Mouse (Mus musculus) myocyte (in vitro differentiated cells): ENCODE measurements around the gene Actl6b. TPM values are rescaled to one million over a fixed set of nuclear protein-coding genes. Genes with fewer than 3 reads are reported as not detected.

Source experiments
- H3K27me3 ChIP-seq: one replicate; pipeline ENCODE4 v1.6.1; 2011; ENCODE audit not compliant: control insufficient read depth, insufficient read depth, insufficient read length
- H3K36me3 ChIP-seq: one replicate; pipeline ENCODE4 v1.6.1; 2011; ENCODE audit not compliant: control insufficient read depth, insufficient read depth
- H3K4me2 ChIP-seq: one replicate; pipeline ENCODE4 v1.6.1; 2011; ENCODE audit warnings: low read depth, control low read depth
- H3K4me3 ChIP-seq: one replicate; pipeline ENCODE4 v1.5.1; 2011; ENCODE audit warnings: mild to moderate bottlenecking, control low read depth, moderate library complexity
- H3K79me2 ChIP-seq: one replicate; pipeline ENCODE4 v1.6.1; 2011; ENCODE audit not compliant: control insufficient read depth, insufficient read depth
- H3ac ChIP-seq: one replicate; pipeline ENCODE4 v1.6.1; 2011; ENCODE audit not compliant: control insufficient read depth, insufficient read length
- CEBPB ChIP-seq: IDR thresholded peaks from 2 replicates; pipeline ENCODE4 v1.6.1; 2011; ENCODE audit warnings: mild to moderate bottlenecking, moderate library complexity; ENCODE audit not compliant: poor library complexity, insufficient read depth, severe bottlenecking
- E2F4 ChIP-seq: IDR thresholded peaks from one replicate; pipeline ENCODE4 v1.6.1; 2011; ENCODE audit warnings: mild to moderate bottlenecking, control low read depth, moderate library complexity; ENCODE audit not compliant: insufficient read depth
- MAX ChIP-seq: IDR thresholded peaks from one replicate; pipeline ENCODE4 v1.6.1; 2011; ENCODE audit warnings: low read depth, mild to moderate bottlenecking, control low read depth
- MYOD1 ChIP-seq, 3 experiments: IDR thresholded peaks; one replicate each; pipeline ENCODE4 v1.6.1; 2011; ENCODE audit warnings: control low read depth in 2 of 3, low read depth in 2 of 3, mild to moderate bottlenecking in 2 of 3, moderate library complexity in 1 of 3; ENCODE audit not compliant: insufficient read length in 2 of 3, control insufficient read depth in 1 of 3
- MYOG ChIP-seq, 3 experiments: IDR thresholded peaks; one replicate each; pipeline ENCODE4 v1.6.1; 2011; ENCODE audit warnings: control low read depth in 2 of 3, low read depth in 2 of 3, mild to moderate bottlenecking in 2 of 3; ENCODE audit not compliant: insufficient read length in 2 of 3, control insufficient read depth in 1 of 3, insufficient read depth in 1 of 3
- POLR2A ChIP-seq: IDR thresholded peaks from one replicate; pipeline ENCODE4 v1.6.1; 2011; ENCODE audit warnings: low read depth, mild to moderate bottlenecking, control low read depth, moderate library complexity; ENCODE audit not compliant: insufficient read length
- POLR2AphosphoS2 ChIP-seq: IDR thresholded peaks from one replicate; pipeline ENCODE4 v1.6.1; 2011; ENCODE audit warnings: low read depth, control low read depth; ENCODE audit not compliant: insufficient read length
- REST ChIP-seq: IDR thresholded peaks from one replicate; pipeline ENCODE4 v1.6.1; 2011; ENCODE audit warnings: mild to moderate bottlenecking, control low read depth, moderate library complexity; ENCODE audit not compliant: insufficient read depth, insufficient read length
- SRF ChIP-seq: IDR thresholded peaks from one replicate; pipeline ENCODE4 v1.6.1; 2011; ENCODE audit warnings: low read depth; ENCODE audit not compliant: control insufficient read depth, insufficient read length
- TCF12 ChIP-seq: IDR thresholded peaks from one replicate; pipeline ENCODE4 v1.6.1; 2011; ENCODE audit warnings: mild to moderate bottlenecking, control low read depth; ENCODE audit not compliant: poor library complexity, insufficient read depth, severe bottlenecking
- TCF3 ChIP-seq: IDR thresholded peaks from one replicate; pipeline ENCODE4 v1.6.1; 2011; ENCODE audit warnings: low read depth, control low read depth; ENCODE audit not compliant: insufficient read length
- USF1 ChIP-seq: IDR thresholded peaks from one replicate; pipeline ENCODE4 v1.6.1; 2011; ENCODE audit warnings: low read depth, mild to moderate bottlenecking, control low read depth, moderate library complexity
- polyA plus RNA-seq: library from polyadenylated mRNA; unstranded; fragments of >200 nt; fragmentation: generic; extraction: Trizol; gene quantifications from one replicate; pipeline ENCODE4 v1.2.1, GENCODE M21; 2012; ENCODE audit warnings: missing spikeins

The Actl6b gene
- polyA plus RNA-seq, 1 experiment: not detected

GRCm38 (mm10) chr5:137583670-137584169, 30.4 kb downstream of the Actl6b start:
- H3ac ChIP-seq: no peak overlapping the region
- TF ChIP-seq MYOD1 (IDR thresholded peaks at IDR 0.05; ENCODE audit: control insufficient read depth in 1 of 3, insufficient read length in 2 of 3, low read depth in 2 of 3): no peak
- TF ChIP-seq TCF12: no peak
- no peak for TF ChIP-seq REST
- no peak for TF ChIP-seq SRF
- no peak for TF ChIP-seq MAX
- no peak for TF ChIP-seq CEBPB
- TF ChIP-seq POLR2AphosphoS2: no peak
- TF ChIP-seq TCF3: no peak
- TF ChIP-seq E2F4: no peak
- peak overlapping the region; percentile 45 for H3K4me2 ChIP-seq
- H3K79me2 ChIP-seq: no peaks in the 10 kb centered on the region
- no peak overlapping the region for H3K4me3 ChIP-seq
- peaks cover 20% of the 10 kb centered on the region for H3K27me3 ChIP-seq
- H3K36me3 ChIP-seq: no peaks in the 10 kb centered on the region

- H3K36me3 ChIP-seq: no peaks in the 10 kb centered on the region
- no peak overlapping the region for H3ac ChIP-seq
- H3K4me3 ChIP-seq: no peak overlapping the region
- H3K79me2 ChIP-seq: no peaks in the 10 kb centered on the region
- no peak overlapping the region for H3K4me2 ChIP-seq
- peaks cover 20% of the 10 kb centered on the region for H3K27me3 ChIP-seq
- TF ChIP-seq CEBPB: no peak
- TF ChIP-seq TCF3: no peak
- TF ChIP-seq TCF12: no peak
- no peak for TF ChIP-seq POLR2AphosphoS2
- TF ChIP-seq MYOG (IDR thresholded peaks at IDR 0.05; ENCODE audit: control insufficient read depth in 1 of 3, insufficient read depth in 1 of 3, insufficient read length in 2 of 3, low read depth in 2 of 3): no peak
- no peak for TF ChIP-seq MAX
- TF ChIP-seq REST: no peak
Measured at GRCm38 (mm10) chr5:137584976-137585375, 31.7 kb downstream of the Actl6b start.

GRCm38 (mm10) chr5:137590507-137590906, 37.2 kb downstream of the Actl6b start:
- no peak overlapping the region for H3K4me2 ChIP-seq
- no peaks in the 10 kb centered on the region for H3K79me2 ChIP-seq
- H3ac ChIP-seq: no peak overlapping the region
- no peak for TF ChIP-seq REST
- no peak for TF ChIP-seq MAX
- TF ChIP-seq USF1: no peak
- TF ChIP-seq MYOG (IDR thresholded peaks at IDR 0.05; ENCODE audit: control insufficient read depth in 1 of 3, insufficient read depth in 1 of 3, insufficient read length in 2 of 3, low read depth in 2 of 3): no peak
- no peak for TF ChIP-seq E2F4
- TF ChIP-seq SRF: no peak
- no peak for TF ChIP-seq TCF3
- TF ChIP-seq CEBPB: no peak
- TF ChIP-seq POLR2A: no peak
- no peaks in the 10 kb centered on the region for H3K27me3 ChIP-seq
- H3K36me3 ChIP-seq: no peaks in the 10 kb centered on the region
- no peak overlapping the region for H3K4me3 ChIP-seq

GRCm38 (mm10) chr5:137595921-137596320, 42.6 kb downstream of the Actl6b start:
- H3K4me3 ChIP-seq: no peak overlapping the region
- H3K4me2 ChIP-seq: no peak overlapping the region
- H3ac ChIP-seq: no peak overlapping the region
- H3K79me2 ChIP-seq: no peaks in the 10 kb centered on the region
- H3K36me3 ChIP-seq: no peaks in the 10 kb centered on the region
- H3K27me3 ChIP-seq: no peaks in the 10 kb centered on the region
- no peak for TF ChIP-seq MAX
- TF ChIP-seq REST: no peak
- TF ChIP-seq TCF3: no peak
- no peak for TF ChIP-seq CEBPB
- no peak for TF ChIP-seq MYOD1 (IDR thresholded peaks at IDR 0.05; ENCODE audit: control insufficient read depth in 1 of 3, insufficient read length in 2 of 3, low read depth in 2 of 3)
- no peak for TF ChIP-seq E2F4
- TF ChIP-seq USF1: no peak
- TF ChIP-seq POLR2AphosphoS2: no peak
- no peak for TF ChIP-seq POLR2A
- no peak for TF ChIP-seq SRF

- Histone ChIP-seq H3K4me3 (no peak overlapping the region), H3K27me3 (no peaks in the 10 kb centered on the region), H3ac (no peak overlapping the region), H3K4me2 (no peak overlapping the region), H3K36me3 (no peaks in the 10 kb centered on the region), H3K79me2 (no peaks in the 10 kb centered on the region)
- TF ChIP-seq MYOD1 (IDR thresholded peaks at IDR 0.05; ENCODE audit: control insufficient read depth in 1 of 3, insufficient read length in 2 of 3, low read depth in 2 of 3) (no peak), TCF12 (no peak), MYOG (IDR thresholded peaks at IDR 0.05; ENCODE audit: control insufficient read depth in 1 of 3, insufficient read depth in 1 of 3, insufficient read length in 2 of 3, low read depth in 2 of 3) (no peak), MAX (no peak), TCF3 (no peak), CEBPB (no peak), USF1 (no peak), E2F4 (no peak), SRF (no peak), POLR2A (no peak), REST (no peak)
Measured at GRCm38 (mm10) chr5:137596601-137597261, 43.4 kb downstream of the Actl6b start.
